Mouse (Mus musculus): ENCODE measurements around the gene Catsperz. TPM values are rescaled to one million over a fixed set of nuclear protein-coding genes. Genes with fewer than 3 reads are reported as not detected.

The Catsperz gene
- polyA plus RNA-seq, 1 experiment from 2014 or later, result 1.1 TPM

GRCm38 (mm10) chr19:6932018-6932417 is 6.8 kb upstream of the Catsperz start:
- 45% methylated on average over 1 of the region's 1 CpGs for WGBS
- H3K4me1 ChIP-seq (ENCODE audit: control insufficient read depth, insufficient read depth, low read length), result peaks cover 3% of the 10 kb centered on the region; the same call in 1 of the 2 replicates
- no peaks in the 10 kb centered on the region for H3K9me3 ChIP-seq (replicated peaks; ENCODE audit: control insufficient read depth, low read length)
- no peak for DNase-seq (ENCODE audit: low spot score)
- no peak for ATAC-seq
- H3K9ac ChIP-seq (ENCODE audit: low read length), result no peak overlapping the region
- H3K27ac ChIP-seq (ENCODE audit: low read depth, low read length), result no peak overlapping the region
- H3K36me3 ChIP-seq (ENCODE audit: control insufficient read depth, insufficient read depth, low read length), result no peaks in the 10 kb centered on the region
- H3K27me3 ChIP-seq (replicated peaks; ENCODE audit: control insufficient read depth, insufficient read depth, low read length), result peaks cover 79% of the 10 kb centered on the region
- H3K4me2 ChIP-seq (ENCODE audit: low read length), result no peak overlapping the region
- no peak overlapping the region for H3K4me3 ChIP-seq (ENCODE audit: low read depth, low read length)

GRCm38 (mm10) chr19:6931002-6931401 is 5.8 kb upstream of the Catsperz start:
- no peak for DNase-seq (ENCODE audit: low spot score)
- Histone ChIP-seq H3K27ac (ENCODE audit: low read depth, low read length) (no peak overlapping the region), H3K4me2 (ENCODE audit: low read length) (no peak overlapping the region), H3K4me1 (ENCODE audit: control insufficient read depth, insufficient read depth, low read length) (peaks cover 3% of the 10 kb centered on the region; the same call in 1 of the 2 replicates), H3K27me3 (replicated peaks; ENCODE audit: control insufficient read depth, insufficient read depth, low read length) (peaks cover 84% of the 10 kb centered on the region), H3K4me3 (ENCODE audit: low read depth, low read length) (no peak overlapping the region), H3K9ac (ENCODE audit: low read length) (no peak overlapping the region), H3K36me3 (ENCODE audit: control insufficient read depth, insufficient read depth, low read length) (no peaks in the 10 kb centered on the region), H3K9me3 (replicated peaks; ENCODE audit: control insufficient read depth, low read length) (no peaks in the 10 kb centered on the region)
- no peak for ATAC-seq
- 0% methylated on average over 2 of the region's 2 CpGs for WGBS

GRCm38 (mm10) chr19:6928080-6928479 is 2.9 kb upstream of the Catsperz start:
- Histone ChIP-seq H3K4me2 (ENCODE audit: low read length) (no peak overlapping the region), H3K36me3 (ENCODE audit: control insufficient read depth, insufficient read depth, low read length) (no peaks in the 10 kb centered on the region)
- 9% methylated on average over 9 of the region's 9 CpGs for WGBS

GRCm38 (mm10) chr19:6926559-6927255 is 1.5 kb upstream of the Catsperz start:
- Histone ChIP-seq H3K4me3 (ENCODE audit: low read depth, low read length) (peak overlapping the region; percentile 16), H3K36me3 (ENCODE audit: control insufficient read depth, insufficient read depth, low read length) (no peaks in the 10 kb centered on the region), H3K27ac (ENCODE audit: low read depth, low read length) (no peak overlapping the region), H3K4me2 (ENCODE audit: low read length) (peak overlapping the region; percentile 33; the same call in 1 of the 2 replicates), H3K9me3 (replicated peaks; ENCODE audit: control insufficient read depth, low read length) (no peaks in the 10 kb centered on the region), H3K9ac (ENCODE audit: low read length) (no peak overlapping the region), H3K27me3 (replicated peaks; ENCODE audit: control insufficient read depth, insufficient read depth, low read length) (peaks cover 77% of the 10 kb centered on the region), H3K4me1 (ENCODE audit: control insufficient read depth, insufficient read depth, low read length) (peaks cover 6% of the 10 kb centered on the region)
- no peak for ATAC-seq
- 16% methylated on average over 26 of the region's 26 CpGs for WGBS
- no peak for DNase-seq (ENCODE audit: low spot score)

More at GRCm38 (mm10) chr19:6928080-6928479, 2.9 kb upstream of the Catsperz start:
- H3K27me3 ChIP-seq (replicated peaks; ENCODE audit: control insufficient read depth, insufficient read depth, low read length), result peaks cover 85% of the 10 kb centered on the region
- H3K4me1 ChIP-seq (ENCODE audit: control insufficient read depth, insufficient read depth, low read length), result no peaks in the 10 kb centered on the region; the same call in 1 of the 2 replicates
- no peak overlapping the region for H3K27ac ChIP-seq (ENCODE audit: low read depth, low read length)
- no peak for ATAC-seq
- H3K4me3 ChIP-seq (ENCODE audit: low read depth, low read length), result no peak overlapping the region
- DNase-seq (ENCODE audit: low spot score), result no peak
- peak overlapping the region; percentile 21; the same call in 1 of the 2 replicates for H3K9ac ChIP-seq (ENCODE audit: low read length)
- H3K9me3 ChIP-seq (replicated peaks; ENCODE audit: control insufficient read depth, low read length), result no peaks in the 10 kb centered on the region

GRCm38 (mm10) chr19:6925611-6926329 is 590 bp upstream of the Catsperz start:
- H3K27ac ChIP-seq (ENCODE audit: low read depth, low read length), result no peak overlapping the region
- H3K4me3 ChIP-seq (ENCODE audit: low read depth, low read length), result no peak overlapping the region
- 9% methylated on average over 40 of the region's 40 CpGs for WGBS
- H3K4me2 ChIP-seq (ENCODE audit: low read length), result no peak overlapping the region
- H3K27me3 ChIP-seq (replicated peaks; ENCODE audit: control insufficient read depth, insufficient read depth, low read length), result peaks cover 68% of the 10 kb centered on the region
- peaks cover 8% of the 10 kb centered on the region for H3K4me1 ChIP-seq (ENCODE audit: control insufficient read depth, insufficient read depth, low read length)
- H3K36me3 ChIP-seq (ENCODE audit: control insufficient read depth, insufficient read depth, low read length), result no peaks in the 10 kb centered on the region
- no peak overlapping the region for H3K9ac ChIP-seq (ENCODE audit: low read length)
- ATAC-seq (no peak), DNase-seq (ENCODE audit: low spot score) (no peak)
- no peaks in the 10 kb centered on the region for H3K9me3 ChIP-seq (replicated peaks; ENCODE audit: control insufficient read depth, low read length)

- Histone ChIP-seq H3K9me3 (replicated peaks; ENCODE audit: control insufficient read depth, low read length) (no peaks in the 10 kb centered on the region), H3K4me2 (ENCODE audit: low read length) (no peak overlapping the region), H3K27ac (ENCODE audit: low read depth, low read length) (no peak overlapping the region), H3K27me3 (replicated peaks; ENCODE audit: control insufficient read depth, insufficient read depth, low read length) (peaks cover 61% of the 10 kb centered on the region), H3K36me3 (ENCODE audit: control insufficient read depth, insufficient read depth, low read length) (no peaks in the 10 kb centered on the region), H3K4me3 (ENCODE audit: low read depth, low read length) (no peak overlapping the region), H3K9ac (ENCODE audit: low read length) (no peak overlapping the region), H3K4me1 (ENCODE audit: control insufficient read depth, insufficient read depth, low read length) (peaks cover 19% of the 10 kb centered on the region)
- ATAC-seq, result no peak
- 4% methylated on average over 39 of the region's 39 CpGs for WGBS
- DNase-seq (ENCODE audit: low spot score), result peak; percentile 86
Observed at GRCm38 (mm10) chr19:6924461-6925306, 496 bp downstream of the Catsperz start.

- ATAC-seq (no peak), DNase-seq (ENCODE audit: low spot score) (no peak)
- peaks cover 19% of the 10 kb centered on the region for H3K4me1 ChIP-seq (ENCODE audit: control insufficient read depth, insufficient read depth, low read length)
- no peak overlapping the region for H3K9ac ChIP-seq (ENCODE audit: low read length)
- 64% methylated on average over 6 of the region's 6 CpGs for WGBS
- H3K27ac ChIP-seq (ENCODE audit: low read depth, low read length), result no peak overlapping the region
- no peak overlapping the region for H3K4me3 ChIP-seq (ENCODE audit: low read depth, low read length)
- peaks cover 55% of the 10 kb centered on the region for H3K27me3 ChIP-seq (replicated peaks; ENCODE audit: control insufficient read depth, insufficient read depth, low read length)
- no peak overlapping the region for H3K4me2 ChIP-seq (ENCODE audit: low read length)
- H3K36me3 ChIP-seq (ENCODE audit: control insufficient read depth, insufficient read depth, low read length), result peaks cover 6% of the 10 kb centered on the region
- H3K9me3 ChIP-seq (replicated peaks; ENCODE audit: control insufficient read depth, low read length), result no peaks in the 10 kb centered on the region
Observed at GRCm38 (mm10) chr19:6922901-6923735, 2.1 kb downstream of the Catsperz start.
